Mouse (Mus musculus): ENCODE data around the gene Rab3a.

- peak; percentile 61 for TF ChIP-seq CTCF (IDR thresholded peaks at IDR 0.05; ENCODE audit: low read depth)
- no peak for TF ChIP-seq EP300 (optimal IDR thresholded peaks at IDR 0.05)
These were observed 40.9 kb downstream of the Rab3a start for GRCm38 (mm10) chr8:70795370-70795769.

Data from stomach, postnatal 0 days (tissue).